Mouse (Mus musculus) ES-E14 (cell line): Measurements from ENCODE around the gene Fam83f. TPM values are rescaled to one million over a fixed set of nuclear protein-coding genes. Genes with fewer than 3 reads are reported as not detected.

ENCODE experiments used
- DNase-seq: peaks from one replicate; pipeline ENCODE4 v3.0.0-alpha.2; 2013; ENCODE audit warnings: low read depth, low spot score
- H3K27ac ChIP-seq: 2 replicates; pipeline ENCODE4 v1.5.1; 2012; ENCODE audit warnings: low read depth, mild to moderate bottlenecking, low read length, moderate library complexity, mixed read lengths; ENCODE audit not compliant: poor library complexity, insufficient read depth, severe bottlenecking
- H3K36me3 ChIP-seq: 2 replicates; pipeline ENCODE4 v1.6.1; 2012; ENCODE audit warnings: mild to moderate bottlenecking, low read length, moderate library complexity, mixed read lengths; ENCODE audit not compliant: control insufficient read depth, poor library complexity, insufficient read depth, severe bottlenecking
- H3K4me1 ChIP-seq, 2 experiments: fragments of 150-350 bp in 1 of 2; sonication (generic) in 1 of 2; 2 replicates each; pipeline ENCODE4 v1.6.1; 2012; ENCODE audit warnings: low read length in 2 of 2, mild to moderate bottlenecking in 1 of 2, mixed read lengths in 1 of 2; ENCODE audit not compliant: control insufficient read depth in 2 of 2, insufficient read depth in 2 of 2, poor library complexity in 1 of 2
- H3K4me3 ChIP-seq, 2 experiments: fragments of 150-350 bp in 1 of 2; sonication (generic) in 1 of 2; 2 replicates each; pipeline ENCODE4 v1.5.1; 2012; ENCODE audit warnings: low read length in 2 of 2, low read depth in 1 of 2, mild to moderate bottlenecking in 1 of 2, mixed read lengths in 1 of 2; ENCODE audit not compliant: insufficient read depth in 1 of 2, poor library complexity in 1 of 2, severe bottlenecking in 1 of 2
- H3K9ac ChIP-seq: 2 replicates; pipeline ENCODE4 v1.6.1; 2012; ENCODE audit warnings: low read depth, mild to moderate bottlenecking, low read length, mixed read lengths; ENCODE audit not compliant: poor library complexity, insufficient read depth, severe bottlenecking
- H3K9me3 ChIP-seq: fragments of 150-350 bp; sonication (generic); 2 replicates; pipeline ENCODE4 v1.6.1; 2012; ENCODE audit warnings: low read depth, mild to moderate bottlenecking, low read length; ENCODE audit not compliant: control insufficient read depth, insufficient read depth
- CHD2 ChIP-seq: IDR thresholded peaks from 2 replicates; pipeline ENCODE4 v1.6.1; 2014; ENCODE audit warnings: mild to moderate bottlenecking, low read depth, low read length, inconsistent platforms
- HCFC1 ChIP-seq: IDR thresholded peaks from 2 replicates; pipeline ENCODE4 v1.6.1; 2012; ENCODE audit warnings: low read length, inconsistent platforms, borderline replicate concordance; ENCODE audit not compliant: insufficient read depth
- MAFK ChIP-seq: IDR thresholded peaks from 2 replicates; pipeline ENCODE4 v1.6.1; 2014; ENCODE audit warnings: mild to moderate bottlenecking, low read depth, low read length, inconsistent platforms; ENCODE audit not compliant: insufficient read depth
- ZC3H11A ChIP-seq: IDR thresholded peaks from 2 replicates; pipeline ENCODE4 v1.6.1; 2012; ENCODE audit warnings: low read depth, mild to moderate bottlenecking, inconsistent platforms, low read length, borderline replicate concordance
- ZNF384 ChIP-seq: IDR thresholded peaks from 2 replicates; pipeline ENCODE4 v1.6.1; 2012; ENCODE audit warnings: low read depth, low read length, inconsistent platforms
- in situ Hi-C, 2 experiments: fragments of 600-800 bp; cut with MboI; formaldehyde crosslinking; loops; one replicate each; pipeline ENCODE4 v1.15.1; 2025; ENCODE audit warnings: low sequenced_read_pairs in 2 of 2, inconsistent platforms in 1 of 2; ENCODE audit not compliant: unreplicated experiment in 2 of 2
- total RNA-seq: library from RNA; depleted of rRNA; stranded (reverse); fragments of 300-350 nt; gene quantifications from 2 replicates; pipeline ENCODE4 v1.2.3, GENCODE M21; 2012

Fam83f gene
- total RNA-seq, 1 experiment, result 1.0 TPM

DNA sequence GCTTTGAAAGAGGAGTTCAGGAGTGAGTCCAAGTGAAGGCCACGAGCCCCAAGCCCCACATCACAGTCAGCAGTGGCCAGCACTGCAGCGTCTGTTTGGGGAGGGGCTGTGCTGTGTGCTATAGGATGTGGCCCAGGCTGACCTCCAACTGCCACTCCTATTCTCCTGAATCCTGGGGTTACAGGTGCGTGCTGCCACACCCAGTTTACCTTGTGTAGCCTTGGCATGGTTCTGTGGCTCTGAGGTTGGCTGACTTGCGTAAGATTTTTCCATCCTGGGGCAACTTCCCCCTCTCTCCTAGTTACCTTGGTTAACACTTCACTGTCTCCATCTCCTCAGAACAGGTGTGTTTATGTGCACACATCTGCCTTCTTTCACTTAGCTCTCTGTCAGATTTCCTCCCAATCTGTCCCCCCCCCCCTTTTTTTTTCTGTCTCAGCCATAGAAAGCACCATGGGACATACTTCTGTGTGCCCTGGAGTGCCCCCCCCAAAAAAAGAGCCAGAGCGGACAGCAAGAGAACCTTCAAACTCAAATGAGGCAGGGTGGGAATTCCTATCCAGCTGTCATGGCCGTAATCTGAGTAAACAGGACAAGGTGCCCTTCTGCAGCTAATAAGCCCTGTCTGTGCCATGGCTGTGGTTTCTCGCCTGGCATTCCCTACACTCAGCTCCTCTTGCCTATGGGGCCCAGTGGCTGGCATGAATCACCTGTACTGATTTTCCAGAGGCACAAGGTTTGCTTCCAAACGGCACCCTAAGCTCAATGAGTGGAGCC lies 30.0 kb downstream of the Fam83f start:
- no peak overlapping the region for H3K27ac ChIP-seq
- no peaks in the 10 kb centered on the region for H3K9me3 ChIP-seq
- H3K4me1 ChIP-seq, result peaks cover 0 to 7% of the 10 kb centered on the region in 2 experiments; a peak in 2 of 4 replicates
- no peak for TF ChIP-seq ZC3H11A
- no peak for TF ChIP-seq MAFK
- TF ChIP-seq CHD2, result no peak
- no peak for TF ChIP-seq HCFC1
- no peak overlapping the region for H3K4me3 ChIP-seq
- H3K9ac ChIP-seq, result no peak overlapping the region
- no peaks in the 10 kb centered on the region for H3K36me3 ChIP-seq
- DNase-seq, result no peak
- in situ Hi-C loops, result loop anchor here (5.0 to 10.0 kb wide), 2 partner anchors 434 to 437 kb away; partner anchors contain the start of gene Rps19bp1 (in 1 of the 2)

- no peak for DNase-seq
- in situ Hi-C loops, result loop anchor here (5.0 to 10.0 kb wide), 2 partner anchors 436 to 438 kb away; partner anchors contain the start of gene Rps19bp1 (in 1 of the 2)
- TF ChIP-seq ZNF384 (no peak), HCFC1 (no peak), ZC3H11A (no peak), MAFK (no peak), CHD2 (no peak)
- no peak overlapping the region for H3K9ac ChIP-seq
- H3K9me3 ChIP-seq, result no peaks in the 10 kb centered on the region
- H3K27ac ChIP-seq, result no peak overlapping the region
- no peaks in the 10 kb centered on the region for H3K36me3 ChIP-seq
- no peak overlapping the region for H3K4me3 ChIP-seq
- H3K4me1 ChIP-seq, result peaks cover 0 to 3% of the 10 kb centered on the region in 2 experiments; a peak in 1 of 4 replicates
These were observed 31.3 kb downstream of the Fam83f start for GRCm38 (mm10) chr15:80702910-80703309.

DNA sequence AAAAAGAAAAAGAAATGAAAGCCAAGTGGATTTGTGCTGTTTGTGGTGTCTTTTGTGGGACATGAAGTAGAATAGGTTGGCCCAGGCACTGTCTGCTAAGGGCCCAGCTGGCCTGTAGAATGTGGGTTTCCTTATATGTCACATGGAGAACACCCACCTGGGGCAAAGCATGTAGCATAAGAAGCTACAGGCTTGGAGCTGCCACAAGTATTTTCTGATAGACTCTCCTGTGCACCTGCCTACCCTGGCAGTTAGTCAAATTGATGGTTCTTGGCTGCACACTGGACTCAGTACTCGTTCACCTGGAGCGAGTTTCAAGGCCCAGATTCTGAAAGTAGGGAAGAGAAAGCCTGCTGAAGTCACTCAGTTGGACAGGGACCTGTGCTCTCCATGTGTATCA lies 31.8 kb downstream of the Fam83f start:
- Histone ChIP-seq H3K9me3 (no peaks in the 10 kb centered on the region), H3K27ac (no peak overlapping the region), H3K4me1 (peaks cover 0 to 3% of the 10 kb centered on the region in 2 experiments; a peak in 1 of 4 replicates), H3K36me3 (no peaks in the 10 kb centered on the region), H3K9ac (no peak overlapping the region), H3K4me3 (no peak overlapping the region)
- in situ Hi-C loops, result loop anchor here (5.0 to 10.0 kb wide), 2 partner anchors 436 to 439 kb away; partner anchors contain the start of gene Rps19bp1 (in 1 of the 2)
- TF ChIP-seq CHD2 (no peak), MAFK (no peak), ZC3H11A (no peak), ZNF384 (no peak), HCFC1 (no peak)
- DNase-seq, result no peak

DNA sequence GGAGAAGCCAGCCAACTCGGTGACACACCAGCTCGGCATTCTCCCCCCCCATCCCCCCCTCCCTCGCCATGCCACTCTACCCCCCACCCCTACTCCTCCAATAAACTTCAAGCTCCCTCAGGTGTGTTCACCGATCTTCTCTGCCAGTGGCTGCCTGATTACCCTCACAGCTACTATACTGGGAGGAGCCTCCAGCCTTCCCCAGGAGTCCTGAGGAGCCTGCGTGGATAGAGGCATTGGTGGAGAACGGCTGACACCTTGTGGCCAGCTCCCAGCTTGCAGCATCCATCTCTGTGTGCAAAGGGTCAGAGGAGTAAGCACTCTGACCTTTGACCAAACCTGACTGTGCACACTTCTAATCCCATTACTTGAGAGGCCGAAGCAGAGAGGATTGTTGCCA lies 32.6 kb downstream of the Fam83f start:
- Histone ChIP-seq H3K9ac (no peak overlapping the region), H3K4me3 (no peak overlapping the region), H3K27ac (no peak overlapping the region), H3K36me3 (no peaks in the 10 kb centered on the region), H3K9me3 (no peaks in the 10 kb centered on the region), H3K4me1 (peaks cover 0 to 3% of the 10 kb centered on the region in 2 experiments; a peak in 1 of 4 replicates)
- peak; percentile 80 for DNase-seq
- TF ChIP-seq CHD2, result no peak
- TF ChIP-seq ZC3H11A, result peak; percentile 99
- no peak for TF ChIP-seq MAFK
- TF ChIP-seq HCFC1, result no peak
- no peak for TF ChIP-seq ZNF384
- in situ Hi-C loops, result loop anchor here (5.0 to 10.0 kb wide), 2 partner anchors 437 to 439 kb away; partner anchors contain the start of gene Rps19bp1 (in 1 of the 2)
